Mouse (Mus musculus) embryonic facial prominence, embryonic 13.5 days (tissue): ENCODE measurements around the gene Crct1. TPM values are rescaled to one million over a fixed set of nuclear protein-coding genes. Genes with fewer than 3 reads are reported as not detected.
A peak's percentile ranks its signal among the peaks of the same experiment; 100 is the strongest.

Source experiments
- ATAC-seq: fragments of 200-750 bp; cut with Nextera tagmentation; 2 replicates; pipeline ENCODE4 v1.8.0; 2017; ENCODE audit warnings: low read depth; ENCODE audit not compliant: insufficient number of reproducible peaks, insufficient read depth, low FRiP score, low TSS enrichment
- H3K27ac ChIP-seq: fragments of 300-500 bp; sonication (generic); 2 replicates; pipeline ENCODE4 v1.5.1; 2015; ENCODE audit warnings: moderate library complexity, mild to moderate bottlenecking, inconsistent platforms
- H3K27me3 ChIP-seq: fragments of 300-500 bp; sonication (generic); 2 replicates; pipeline ENCODE4 v1.6.1; 2015; ENCODE audit warnings: mild to moderate bottlenecking, inconsistent platforms
- H3K36me3 ChIP-seq: fragments of 300-500 bp; sonication (generic); 2 replicates; pipeline ENCODE4 v1.6.1; 2015; ENCODE audit warnings: mild to moderate bottlenecking, inconsistent platforms
- H3K4me1 ChIP-seq: fragments of 300-500 bp; sonication (generic); 2 replicates; pipeline ENCODE4 v1.6.1; 2015; ENCODE audit warnings: inconsistent platforms
- H3K4me2 ChIP-seq: fragments of 300-500 bp; sonication (generic); 2 replicates; pipeline ENCODE4 v1.6.1; 2015; ENCODE audit warnings: moderate library complexity, mild to moderate bottlenecking, inconsistent platforms
- H3K4me3 ChIP-seq: fragments of 300-500 bp; sonication (generic); 2 replicates; pipeline ENCODE4 v1.5.1; 2015; ENCODE audit warnings: mild to moderate bottlenecking, inconsistent platforms
- H3K9ac ChIP-seq: fragments of 300-500 bp; sonication (generic); 2 replicates; pipeline ENCODE4 v1.6.1; 2015; ENCODE audit warnings: mild to moderate bottlenecking, inconsistent platforms
- H3K9me3 ChIP-seq: fragments of 300-500 bp; sonication (generic); 2 replicates; pipeline ENCODE4 v1.6.1; 2016; ENCODE audit warnings: inconsistent platforms
- WGBS: fragments of 180-500 bp; shearing (Covaris S2); methylation state at CpG from one replicate; pipeline ENCODE4 v1.1.7; 2015; ENCODE audit warnings: mixed read lengths; 5-methylcytosine and 5-hydroxymethylcytosine counted together
- polyA plus RNA-seq: library from polyadenylated mRNA; unstranded; fragments of >200 nt; fragmentation: Nextera tagmentation; extraction: Ambion mirVana; gene quantifications from 2 replicates; pipeline ENCODE4 v1.2.1, GENCODE M21; 2015

The Crct1 gene
- polyA plus RNA-seq: 0.65 and 0.91 TPM in 2 replicates

DNA sequence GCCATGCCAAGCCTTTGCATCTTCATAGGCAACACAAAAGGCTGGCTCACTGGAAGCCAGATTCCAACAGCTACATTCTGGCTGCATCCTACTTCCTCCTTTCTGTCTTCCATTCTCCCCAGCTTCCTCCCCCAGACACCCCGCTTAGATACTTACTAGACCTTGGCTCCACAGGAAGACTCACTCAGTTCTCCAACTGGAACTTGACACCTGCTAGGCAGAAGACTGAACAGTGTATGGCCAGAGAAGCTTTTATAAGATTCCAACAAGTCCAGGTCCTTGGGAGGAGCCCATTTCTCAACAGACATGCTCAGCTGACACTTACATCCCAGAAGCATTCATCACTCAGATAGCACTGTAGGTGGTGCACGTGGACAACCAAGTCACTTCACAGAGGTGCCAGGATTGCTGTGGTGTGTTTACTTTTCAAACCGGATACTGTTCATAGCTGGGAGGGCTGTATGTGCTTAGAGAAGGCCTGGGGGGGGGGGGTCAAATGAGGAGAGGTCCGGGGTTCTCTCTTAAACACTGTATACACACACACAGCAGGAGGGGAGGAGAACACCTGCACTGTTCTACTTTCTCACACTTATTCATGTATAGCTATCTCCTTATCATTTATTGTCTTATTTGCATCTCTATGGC, at the start of gene Crct1:
Crct1 (minus strand) TSS at position 228 of the 645 bp plus-strand sequence.
- 58% methylated on average over 4 of the region's 4 CpGs for WGBS
- Histone ChIP-seq H3K4me3 (peak within 1 kb of the TSS; percentile 51), H3K36me3 (no peaks in the 10 kb centered on the region), H3K4me2 (peak within 1 kb of the TSS; percentile 78), H3K27me3 (no peaks in the 10 kb centered on the region), H3K4me1 (peaks cover 10% of the 10 kb centered on the region; the same call in 1 of the 2 replicates), H3K27ac (peak within 1 kb of the TSS; percentile 66), H3K9ac (peak within 1 kb of the TSS; percentile 71), H3K9me3 (no peaks in the 10 kb centered on the region)
- ATAC-seq: no peak

DNA sequence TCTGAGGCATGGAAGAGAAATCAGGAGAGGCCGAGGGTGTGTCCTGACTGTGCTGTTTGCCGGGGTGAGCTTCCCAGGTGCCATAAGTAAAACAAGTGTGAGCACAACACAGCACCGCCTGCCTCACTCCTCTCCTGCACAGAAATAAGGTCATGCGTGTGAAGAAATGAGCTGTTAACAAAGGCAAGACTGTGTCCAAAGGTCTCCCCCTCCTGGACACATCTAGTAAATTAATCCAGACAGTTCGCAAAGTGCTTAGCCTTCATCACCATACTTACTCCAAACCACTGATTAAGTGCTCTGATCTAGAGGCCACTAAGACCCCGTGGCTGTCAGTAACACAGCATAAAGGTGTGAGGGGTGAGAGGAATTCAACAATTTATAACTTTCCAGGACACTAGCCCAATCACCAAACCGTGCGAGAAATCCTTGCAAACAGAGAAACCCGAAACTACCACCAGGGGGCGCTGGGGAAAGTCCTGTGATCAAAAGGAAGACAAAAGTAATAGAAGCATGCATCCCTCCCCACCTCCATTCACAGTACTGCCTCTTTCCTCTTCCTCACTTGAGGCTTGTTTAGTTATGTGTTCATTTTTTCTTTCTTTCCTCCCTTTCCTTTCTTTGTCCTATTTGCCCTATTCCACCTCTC, 37.5 kb upstream of the Crct1 start:
- H3K4me2 ChIP-seq: no peak overlapping the region
- no peak overlapping the region for H3K4me3 ChIP-seq
- 49% methylated on average over 10 of the region's 10 CpGs for WGBS
- H3K36me3 ChIP-seq: no peaks in the 10 kb centered on the region
- H3K9me3 ChIP-seq: no peaks in the 10 kb centered on the region
- ATAC-seq: no peak
- H3K27me3 ChIP-seq: no peaks in the 10 kb centered on the region
- no peak overlapping the region for H3K9ac ChIP-seq
- no peak overlapping the region for H3K27ac ChIP-seq
- no peaks in the 10 kb centered on the region for H3K4me1 ChIP-seq

DNA sequence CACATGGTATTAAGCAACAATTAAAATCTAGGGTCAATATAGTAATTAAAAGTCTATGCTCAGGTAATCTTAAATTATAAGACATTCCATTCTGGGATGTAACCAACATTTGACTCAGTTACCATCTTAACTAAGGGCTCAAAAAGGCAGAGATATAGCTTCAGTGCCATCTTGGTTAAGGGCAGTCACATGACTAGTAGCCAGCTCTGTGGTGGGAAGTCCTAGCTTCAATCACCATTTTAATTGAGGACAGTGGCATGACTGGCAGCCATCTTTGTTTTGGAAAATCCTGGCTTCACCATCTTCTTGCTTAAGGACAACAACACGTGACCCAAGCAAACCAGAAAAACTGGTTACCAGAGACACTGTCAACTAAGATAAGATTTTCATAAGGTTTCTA, 34.7 kb upstream of the Crct1 start:
- H3K27ac ChIP-seq: no peak overlapping the region
- ATAC-seq: no peak
- no peaks in the 10 kb centered on the region for H3K9me3 ChIP-seq
- no peaks in the 10 kb centered on the region for H3K27me3 ChIP-seq
- H3K9ac ChIP-seq: no peak overlapping the region
- whole genome bisulfite sequencing: 75% methylated on average over 1 of the region's 1 CpGs
- no peak overlapping the region for H3K4me3 ChIP-seq
- H3K4me2 ChIP-seq: no peak overlapping the region
- no peaks in the 10 kb centered on the region for H3K4me1 ChIP-seq
- H3K36me3 ChIP-seq: no peaks in the 10 kb centered on the region

DNA sequence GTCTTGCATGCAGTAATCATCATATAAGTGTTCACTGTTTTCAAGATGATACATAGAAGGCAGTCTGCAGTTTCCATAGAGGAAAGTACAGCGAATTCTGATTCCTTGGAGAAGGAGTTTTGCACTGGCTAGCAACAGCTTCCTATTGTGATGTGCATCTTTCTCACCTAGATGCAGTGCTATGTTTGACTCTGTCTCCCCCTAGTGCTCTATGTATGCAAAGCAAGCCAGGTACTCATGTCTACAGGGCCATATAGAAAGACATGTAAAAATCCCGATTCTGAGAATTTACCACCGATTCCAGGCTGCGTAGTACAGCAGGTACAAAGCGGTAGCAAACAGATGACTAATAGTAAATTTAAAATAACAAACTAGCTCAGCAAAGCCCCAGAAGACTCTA, 16.0 kb upstream of the Crct1 start:
- ATAC-seq: no peak
- Histone ChIP-seq H3K9me3 (no peaks in the 10 kb centered on the region), H3K36me3 (no peaks in the 10 kb centered on the region), H3K27me3 (no peaks in the 10 kb centered on the region), H3K4me2 (no peak overlapping the region), H3K4me3 (no peak overlapping the region), H3K4me1 (no peaks in the 10 kb centered on the region), H3K9ac (no peak overlapping the region), H3K27ac (no peak overlapping the region)
- WGBS: 51% methylated on average over 5 of the region's 5 CpGs

DNA sequence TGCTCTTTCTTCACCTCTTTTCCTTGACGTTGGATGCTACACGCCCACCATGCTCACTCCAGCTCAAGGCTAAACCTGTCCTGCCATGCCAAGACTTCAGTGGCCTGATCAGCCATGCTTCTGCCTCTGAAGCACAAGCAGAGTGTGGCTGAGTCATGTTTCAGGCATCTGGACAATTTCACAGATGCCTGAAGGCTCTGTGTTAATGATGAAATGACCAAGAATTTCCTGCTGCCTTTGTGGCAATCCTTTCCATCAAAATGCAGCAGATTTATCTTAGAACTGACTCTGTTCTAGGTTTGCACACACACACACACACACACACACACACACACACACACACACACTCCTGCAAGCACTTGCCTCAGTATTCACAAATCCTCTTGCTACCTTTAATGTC, 10.0 kb upstream of the Crct1 start:
- no peak overlapping the region for H3K4me2 ChIP-seq
- H3K27me3 ChIP-seq: no peaks in the 10 kb centered on the region
- no peaks in the 10 kb centered on the region for H3K36me3 ChIP-seq
- H3K4me1 ChIP-seq: no peaks in the 10 kb centered on the region
- no peak for ATAC-seq
- no peak overlapping the region for H3K9ac ChIP-seq
- H3K4me3 ChIP-seq: no peak overlapping the region
- H3K9me3 ChIP-seq: no peaks in the 10 kb centered on the region
- WGBS: 52% methylated on average over 2 of the region's 2 CpGs
- no peak overlapping the region for H3K27ac ChIP-seq

DNA sequence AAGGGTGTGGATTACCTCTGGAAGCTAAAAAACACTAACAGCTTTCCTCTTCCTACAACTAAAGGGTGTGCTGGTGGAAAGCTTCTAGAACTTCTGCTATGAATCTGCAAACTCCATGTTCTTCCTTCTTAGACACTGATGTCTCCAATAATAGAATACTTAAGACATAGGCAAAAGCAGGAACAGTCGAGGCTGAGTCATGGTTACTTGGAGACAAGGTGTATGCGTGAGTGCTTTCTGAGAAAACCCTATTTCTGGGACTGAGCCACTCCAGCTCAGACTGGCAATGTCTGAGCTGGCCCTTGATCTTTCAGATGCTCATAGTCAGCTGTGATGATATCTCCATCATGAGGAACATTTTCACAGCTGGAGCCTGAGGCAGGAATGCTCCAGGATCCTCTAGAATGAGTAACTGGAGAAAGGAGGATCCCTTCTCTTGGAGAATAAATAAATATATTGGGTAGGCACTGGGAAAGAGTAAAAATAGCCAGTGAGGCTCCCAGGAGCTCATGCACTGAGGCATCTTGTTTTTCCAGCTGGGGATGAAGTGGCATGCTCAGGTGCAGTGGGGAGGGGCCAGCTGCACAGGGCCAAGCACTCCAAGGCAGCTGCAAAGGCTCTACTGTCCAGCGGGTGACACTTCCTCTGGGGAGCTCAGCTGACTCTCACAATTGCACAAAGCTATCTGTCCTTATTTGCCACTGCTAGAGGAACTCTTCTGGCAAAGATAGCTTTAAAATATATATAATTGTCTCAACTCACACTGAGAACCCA, 8.1 kb upstream of the Crct1 start:
- Histone ChIP-seq H3K9ac (no peak overlapping the region), H3K27me3 (no peaks in the 10 kb centered on the region), H3K4me2 (no peak overlapping the region), H3K9me3 (no peaks in the 10 kb centered on the region), H3K36me3 (no peaks in the 10 kb centered on the region), H3K4me3 (no peak overlapping the region), H3K27ac (no peak overlapping the region), H3K4me1 (no peaks in the 10 kb centered on the region)
- 70% methylated on average over 3 of the region's 3 CpGs for WGBS
- ATAC-seq: no peak

DNA sequence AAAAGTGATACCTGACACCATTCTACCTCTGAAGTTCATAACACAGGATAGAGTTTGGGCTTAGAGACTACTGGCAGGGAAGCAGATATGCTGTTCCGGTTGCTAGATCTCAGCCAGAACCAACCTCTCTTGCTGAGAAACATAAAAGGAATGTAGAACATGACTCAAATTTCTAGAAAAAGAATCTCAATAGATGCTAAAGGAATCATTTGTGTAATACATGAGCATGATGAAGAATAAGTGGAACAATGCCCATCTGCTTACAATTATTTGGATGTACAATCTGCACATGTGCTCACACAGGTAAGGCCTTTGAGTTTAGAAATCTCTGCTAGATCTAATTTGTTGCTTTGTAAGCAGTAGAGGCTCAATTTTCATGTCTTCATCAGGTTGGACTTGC, 5.7 kb upstream of the Crct1 start:
- H3K27ac ChIP-seq: no peak overlapping the region
- ATAC-seq: no peak

DNA sequence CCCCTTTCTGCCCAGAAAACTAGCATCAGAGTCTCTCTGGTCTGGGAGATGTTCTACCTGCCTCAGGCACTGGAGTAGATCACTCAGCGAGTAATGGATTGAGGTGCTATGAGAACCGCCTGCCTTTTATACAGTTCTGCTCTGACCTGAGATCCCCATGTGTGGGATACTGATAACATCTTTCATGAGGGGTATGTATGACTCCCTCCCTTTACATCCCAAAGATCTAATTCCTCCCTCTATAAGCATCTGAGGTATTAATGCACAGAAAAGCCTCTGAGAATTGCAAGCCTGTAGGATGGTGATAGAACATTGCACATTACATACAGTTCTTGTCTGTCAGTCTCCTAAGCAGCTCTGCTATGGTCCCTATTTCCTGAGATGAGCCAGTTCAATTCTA, 3.5 kb upstream of the Crct1 start, which contains the start of gene Lce1m:
Lce1m (minus strand) TSS at position 101 of the 400 bp plus-strand sequence.
- H3K27me3 ChIP-seq: no peaks in the 10 kb centered on the region
- no peak for ATAC-seq
- H3K9me3 ChIP-seq: no peaks in the 10 kb centered on the region
- no peak within 1 kb of the TSS for H3K4me2 ChIP-seq
- WGBS: 82% methylated on average over 2 of the region's 2 CpGs
- no peak within 1 kb of the TSS for H3K4me3 ChIP-seq
- no peak within 1 kb of the TSS for H3K9ac ChIP-seq
- no peak within 1 kb of the TSS for H3K27ac ChIP-seq
- H3K36me3 ChIP-seq: no peaks in the 10 kb centered on the region
- peaks cover 9% of the 10 kb centered on the region; the same call in 1 of the 2 replicates for H3K4me1 ChIP-seq

More for the DNA sequence above, 5.7 kb upstream of the Crct1 start:
- WGBS: 70% methylated on average over 1 of the region's 1 CpGs
- Histone ChIP-seq H3K27me3 (no peaks in the 10 kb centered on the region), H3K9ac (no peak overlapping the region), H3K36me3 (no peaks in the 10 kb centered on the region), H3K9me3 (no peaks in the 10 kb centered on the region), H3K4me2 (no peak overlapping the region), H3K4me3 (no peak overlapping the region), H3K4me1 (no peaks in the 10 kb centered on the region)

DNA sequence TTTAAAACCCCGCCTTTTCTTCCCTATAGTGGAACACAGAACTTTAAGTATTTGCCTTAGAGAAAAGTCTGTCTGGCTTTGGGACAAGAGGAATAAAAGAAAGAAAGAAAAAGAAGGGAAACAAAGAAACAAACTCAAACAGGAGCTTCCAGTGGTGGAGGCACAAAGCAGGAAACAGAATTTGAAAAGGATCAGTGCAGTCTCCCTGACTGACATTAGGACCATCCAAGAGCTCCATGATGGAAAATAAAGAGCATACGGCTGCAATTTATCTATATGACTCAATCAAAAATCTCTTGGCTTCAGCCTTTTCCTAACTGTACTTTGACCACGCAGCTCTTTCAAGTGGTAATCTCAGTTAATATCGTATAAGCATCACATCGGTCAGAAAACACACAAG, 616 bp downstream of the Crct1 start:
- peak overlapping the region; percentile 78 for H3K4me2 ChIP-seq
- H3K4me1 ChIP-seq: peaks cover 10% of the 10 kb centered on the region; the same call in 1 of the 2 replicates
- peak overlapping the region; percentile 71 for H3K9ac ChIP-seq
- H3K27ac ChIP-seq: no peak overlapping the region
- H3K9me3 ChIP-seq: no peaks in the 10 kb centered on the region
- H3K36me3 ChIP-seq: no peaks in the 10 kb centered on the region
- 29% methylated on average over 5 of the region's 5 CpGs for WGBS
- no peak for ATAC-seq
- H3K27me3 ChIP-seq: no peaks in the 10 kb centered on the region
- H3K4me3 ChIP-seq: peak overlapping the region; percentile 51

DNA sequence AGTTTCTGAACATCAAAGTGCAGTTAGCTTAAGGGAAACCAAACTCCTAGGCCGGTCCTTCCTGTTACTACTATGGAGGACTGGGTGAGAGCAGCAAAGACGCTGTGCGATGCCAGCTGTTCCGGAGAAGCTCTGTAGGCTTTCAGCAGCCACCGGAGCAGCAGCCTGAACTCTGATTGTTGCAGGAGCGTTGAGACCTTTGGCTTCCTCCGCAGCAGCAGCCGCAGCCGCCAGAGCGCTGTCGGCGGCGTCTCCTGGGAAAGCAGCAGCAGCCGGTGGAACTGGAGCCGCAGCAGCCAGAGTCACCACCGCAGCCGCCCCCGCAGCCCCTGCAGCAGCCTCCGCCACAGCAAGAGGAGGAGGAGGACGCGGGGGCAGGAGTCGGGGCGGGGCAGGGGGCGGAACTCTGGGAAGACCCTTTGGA, 1.1 kb downstream of the Crct1 start:
- Histone ChIP-seq H3K4me3 (peak overlapping the region; percentile 51), H3K27ac (peak overlapping the region; percentile 66), H3K4me1 (peaks cover 10% of the 10 kb centered on the region; the same call in 1 of the 2 replicates), H3K9ac (peak overlapping the region; percentile 71), H3K36me3 (no peaks in the 10 kb centered on the region), H3K4me2 (peak overlapping the region; percentile 78), H3K27me3 (no peaks in the 10 kb centered on the region), H3K9me3 (no peaks in the 10 kb centered on the region)
- under 1% methylated on average over 24 of the region's 24 CpGs for WGBS
- ATAC-seq: peak; percentile 56

DNA sequence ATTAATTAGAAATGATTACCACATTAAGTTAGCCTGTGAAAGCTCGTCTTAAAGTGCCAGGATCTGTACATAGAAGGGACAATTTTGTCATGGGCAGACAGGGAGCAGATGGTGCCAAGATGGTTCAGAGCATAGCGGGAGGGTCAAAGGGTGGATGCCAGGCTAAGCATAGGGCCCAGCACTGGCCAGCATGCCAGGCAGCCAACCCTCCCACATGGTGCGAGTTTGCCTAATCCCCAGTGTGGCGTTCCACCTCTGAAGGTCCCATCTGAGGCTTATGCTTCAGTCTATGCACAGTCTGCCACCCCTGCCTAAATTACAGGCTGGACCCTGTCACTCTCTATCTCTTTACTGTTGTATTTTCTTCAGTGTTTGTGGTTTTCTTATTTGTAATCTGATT, 12.6 kb downstream of the Crct1 start:
- H3K27me3 ChIP-seq: no peaks in the 10 kb centered on the region
- ATAC-seq: no peak
- 68% methylated on average over 4 of the region's 4 CpGs for WGBS

More for the DNA sequence above, 12.6 kb downstream of the Crct1 start:
- Histone ChIP-seq H3K4me1 (no peaks in the 10 kb centered on the region), H3K27ac (no peak overlapping the region), H3K4me3 (no peak overlapping the region), H3K4me2 (no peak overlapping the region), H3K36me3 (no peaks in the 10 kb centered on the region), H3K9ac (no peak overlapping the region), H3K9me3 (no peaks in the 10 kb centered on the region)
